ENCODE assay signal across 21 mouse cellular contexts in the genomic region with DNA sequence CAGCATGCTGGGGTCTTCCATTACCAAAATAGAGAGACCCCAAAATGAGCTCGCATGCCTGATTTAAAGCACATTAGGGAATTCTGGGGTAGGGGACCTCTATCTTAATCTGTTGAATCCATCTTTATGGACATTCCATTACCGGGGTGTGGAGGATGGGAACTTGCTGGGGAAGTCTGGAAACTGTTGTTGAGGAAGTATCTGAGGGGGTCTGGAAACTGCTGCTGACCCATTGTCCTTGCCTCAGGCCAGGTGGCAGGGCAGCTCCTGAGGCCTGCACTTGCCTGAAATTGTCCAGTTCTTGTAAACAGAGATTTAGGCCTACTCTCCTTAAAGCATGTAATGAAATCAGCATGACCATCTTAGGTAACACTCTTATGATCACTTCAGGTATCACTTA.
"Had no signal": no experiment of that assay in that cellular context is flagged by ENCODE, and none has a peak within 500 bp of the region (broad histone marks: within the 10 kb centered on the region; RNA-seq: fewer than 3 reads in every experiment).

No protein-coding gene starts in this region.

- H3K27ac ChIP-seq: kidney, postnatal 0 days; layer of hippocampus, adult 2 months; limb, embryonic 10.5 days; limb, embryonic 13.5 days; liver, embryonic 12.5 days; liver, embryonic 15.5 days; lung, embryonic 15.5 days; midbrain, embryonic 15.5 days; neural tube, embryonic 12.5 days; neural tube, embryonic 15.5 days; stomach, embryonic 15.5 days had no signal

- H3K4me1 ChIP-seq: lung, embryonic 15.5 days; midbrain, embryonic 15.5 days; neural tube, embryonic 12.5 days; neural tube, embryonic 15.5 days; stomach, embryonic 15.5 days had no signal

- H3K4me3 ChIP-seq: layer of hippocampus, adult 2 months; limb, embryonic 10.5 days; limb, embryonic 13.5 days; liver, embryonic 12.5 days; liver, embryonic 15.5 days; lung, embryonic 15.5 days; megakaryocyte, embryonic 14.5 days; midbrain, embryonic 15.5 days; neural tube, embryonic 12.5 days; neural tube, embryonic 15.5 days; stomach, embryonic 15.5 days had no signal

- H3K27me3 ChIP-seq: limb, embryonic 13.5 days; liver, embryonic 12.5 days; liver, embryonic 15.5 days; lung, embryonic 15.5 days; megakaryocyte, embryonic 14.5 days; midbrain, embryonic 15.5 days; neural tube, embryonic 12.5 days; neural tube, embryonic 15.5 days; stomach, embryonic 15.5 days had no signal

- DNase-seq: kidney, postnatal 25 days; layer of hippocampus, adult 9-11 months; liver; right cerebral cortex, adult 18-20 months; right cerebral cortex, postnatal 14 days; spleen, adult 18-20 months; thymus, adult 2 months; thymus, postnatal 14 days; thymus, postnatal 4 days had no signal

- H3K9ac ChIP-seq: limb, embryonic 13.5 days; liver, embryonic 12.5 days; liver, embryonic 15.5 days; lung, embryonic 15.5 days; midbrain, embryonic 15.5 days; neural tube, embryonic 12.5 days; neural tube, embryonic 15.5 days; stomach, embryonic 15.5 days had no signal

- H3K9me3 ChIP-seq: limb, embryonic 10.5 days; limb, embryonic 13.5 days; liver, embryonic 12.5 days; liver, embryonic 15.5 days; lung, embryonic 15.5 days; megakaryocyte, embryonic 14.5 days; midbrain, embryonic 15.5 days; neural tube, embryonic 12.5 days; neural tube, embryonic 15.5 days; stomach, embryonic 15.5 days had no signal

- H3K36me3 ChIP-seq: limb, embryonic 10.5 days; limb, embryonic 13.5 days; liver, embryonic 12.5 days; liver, embryonic 15.5 days; lung, embryonic 15.5 days; midbrain, embryonic 15.5 days; neural tube, embryonic 12.5 days; neural tube, embryonic 15.5 days; stomach, embryonic 15.5 days had no signal
